25 mouse cellular contexts compared by ENCODE assay signal in the genomic region with DNA sequence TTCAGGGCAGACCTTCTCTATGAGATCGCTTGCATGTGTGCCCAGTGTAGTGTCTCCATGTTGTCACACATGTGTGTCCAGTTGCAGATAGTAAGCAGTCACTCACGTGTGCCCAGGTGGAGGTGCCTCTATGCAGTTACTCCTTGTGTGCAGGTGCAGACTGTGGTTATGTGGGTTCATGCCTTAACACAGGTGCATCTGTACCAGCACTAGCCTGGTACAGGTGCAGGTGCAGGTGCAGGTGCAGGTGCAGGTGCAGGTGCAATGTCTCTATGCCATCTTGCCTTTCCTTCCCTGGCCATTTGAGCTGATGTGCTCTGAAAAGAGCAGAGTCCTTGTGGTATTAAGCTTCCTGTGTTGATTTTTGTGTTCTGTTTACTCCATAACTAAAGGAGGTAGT.
DNase-seq lines count a peak whose midpoint lies in the region; ATAC-seq and TF ChIP-seq lines count a peak whose summit lies in the region.
"Had no signal": no experiment of that assay in that cellular context is flagged by ENCODE, and none has a peak within 500 bp of the region (broad histone marks: within the 10 kb centered on the region; RNA-seq: fewer than 3 reads in every experiment).

No protein-coding gene starts in this region.

- dilution Hi-C loops in CH12.LX (cut with MboI; ENCODE audit: extremely low pct_ligation_motif_present, extremely low pct_unique_long_range_greater_than_20kb, low sequenced_read_pairs) = no loop called here

- H3K36me3 ChIP-seq in CH12.LX (replicated peaks in 1 of 2; ENCODE audit: control insufficient read depth in 1 of 2, insufficient read depth in 1 of 2, low read length in 1 of 2) = no peaks in the 10 kb centered on the region
- H3K36me3 ChIP-seq in hindbrain, embryonic 12.5 days = no peaks in the 10 kb centered on the region
- H3K36me3 ChIP-seq: forebrain, embryonic 10.5 days; G1E; heart, embryonic 10.5 days; heart, embryonic 13.5 days; hindbrain, embryonic 13.5 days had no signal

- H3K4me3 ChIP-seq in CH12.LX (replicated peaks in 1 of 3; ENCODE audit: low read depth in 2 of 3, low read length in 2 of 3, poor library complexity in 1 of 3) = no peak overlapping the region
- no peak overlapping the region for H3K4me3 ChIP-seq in hindbrain, embryonic 12.5 days
- H3K4me3 ChIP-seq: forebrain, embryonic 10.5 days; forebrain, embryonic 13.5 days; heart, embryonic 10.5 days; heart, embryonic 13.5 days; hindbrain, embryonic 13.5 days had no signal

- no peak for TF ChIP-seq RAD21 in CH12.LX (IDR thresholded peaks at IDR 0.05; ENCODE audit: low read depth, low read length)

- H3K27ac ChIP-seq in CH12.LX (ENCODE audit: insufficient read depth, low read depth) = no peak overlapping the region
- no peak overlapping the region for H3K27ac ChIP-seq in hindbrain, embryonic 12.5 days
- H3K27ac ChIP-seq: forebrain, embryonic 10.5 days; forebrain, embryonic 13.5 days; heart, embryonic 10.5 days; heart, embryonic 13.5 days; hindbrain, embryonic 13.5 days had no signal

- ATAC-seq in hindbrain, embryonic 12.5 days (ENCODE audit: low FRiP score) = no peak
- no peak for ATAC-seq in megakaryocyte progenitor cell, adult 5-6 weeks (replicated peaks; ENCODE audit: poor library complexity)
- ATAC-seq: forebrain, embryonic 13.5 days; forebrain, embryonic 16.5 days; hindbrain, embryonic 16.5 days; Patski had no signal

- no peaks in the 10 kb centered on the region for H3K27me3 ChIP-seq in CH12.LX (replicated peaks)
- H3K27me3 ChIP-seq in hindbrain, embryonic 12.5 days = no peaks in the 10 kb centered on the region
- H3K27me3 ChIP-seq: forebrain, embryonic 13.5 days; heart, embryonic 13.5 days; hindbrain, embryonic 13.5 days had no signal

- no peak for TF ChIP-seq CTCF in CH12.LX (conservative IDR thresholded peaks at IDR 0.05 in 1 of 2, IDR thresholded peaks at IDR 0.05 in 1 of 2; ENCODE audit: low read depth in 2 of 2, low read length in 2 of 2)

- H3K79me2 ChIP-seq in CH12.LX (replicated peaks; ENCODE audit: control insufficient read depth, extremely low read depth, insufficient read depth, poor library complexity, severe bottlenecking) = no peaks in the 10 kb centered on the region

- peaks cover under 1 to 9% of the 10 kb centered on the region in 2 experiments; a peak in 3 of 4 replicates for H3K4me1 ChIP-seq in CH12.LX (ENCODE audit: control insufficient read depth in 1 of 2, insufficient read depth in 2 of 2)
- H3K4me1 ChIP-seq in hindbrain, embryonic 12.5 days = no peaks in the 10 kb centered on the region
- H3K4me1 ChIP-seq: forebrain, embryonic 13.5 days; heart, embryonic 10.5 days; heart, embryonic 13.5 days; hindbrain, embryonic 13.5 days had no signal

- WGBS in hindbrain, embryonic 12.5 days = 89% methylated on average over 2 of the region's 2 CpGs

- DNase-seq in A20 (ENCODE audit: low read depth, low spot score) = peak; percentile 47
- DNase-seq in CH12.LX (ENCODE audit: extremely low read depth) = no peak
- DNase-seq in thymus, postnatal 0 days (ENCODE audit: low spot score) = peak; percentile 28
- peak; percentile 55 for DNase-seq in thymus, postnatal 25 days
- no peak for DNase-seq in yolk sac, embryonic 10.5 days (ENCODE audit: low spot score)
- no peak for DNase-seq in urinary bladder, adult 2 months (ENCODE audit: low spot score)
- DNase-seq: adrenal gland, postnatal 10 days; adrenal gland, postnatal 36 days; cerebellum, adult 18-20 months; cerebellum, adult 9-10 months; cerebellum, postnatal 14 days; gastrocnemius, postnatal 10 days; gastrocnemius, postnatal 36 days; heart, adult 18-20 months had no signal

- in situ Hi-C loops in CH12.LX (cut with MboI; ENCODE audit: low pct_ligation_motif_present, low pct_unique_long_range_greater_than_20kb, low sequenced_read_pairs) = no loop called here

- no peak overlapping the region for H3K9ac ChIP-seq in CH12.LX (ENCODE audit: insufficient read depth, low read depth)
- no peak overlapping the region for H3K9ac ChIP-seq in hindbrain, embryonic 12.5 days
- H3K9ac ChIP-seq: forebrain, embryonic 13.5 days; heart, embryonic 13.5 days; hindbrain, embryonic 13.5 days had no signal

- H3K4me2 ChIP-seq in CH12.LX (ENCODE audit: insufficient read depth, low read depth, poor library complexity, severe bottlenecking) = no peak overlapping the region
- no peak overlapping the region for H3K4me2 ChIP-seq in hindbrain, embryonic 12.5 days (replicated peaks)
- H3K4me2 ChIP-seq: forebrain, embryonic 13.5 days; heart, embryonic 13.5 days; hindbrain, embryonic 13.5 days had no signal

- no peak for TF ChIP-seq POLR2A in CH12.LX (IDR thresholded peaks at IDR 0.05; ENCODE audit: low read depth, low read length)

- H3K9me3 ChIP-seq in CH12.LX (replicated peaks; ENCODE audit: low read length) = peaks cover 16% of the 10 kb centered on the region
- no peaks in the 10 kb centered on the region for H3K9me3 ChIP-seq in hindbrain, embryonic 12.5 days (replicated peaks)
- H3K9me3 ChIP-seq: forebrain, embryonic 10.5 days; forebrain, embryonic 13.5 days; G1E; heart, embryonic 10.5 days; heart, embryonic 13.5 days; hindbrain, embryonic 13.5 days had no signal

- TF ChIP-seq EP300 in CH12.LX (IDR thresholded peaks at IDR 0.05; ENCODE audit: low read length) = no peak

TF ChIP-seq in CH12.LX, 34 proteins besides CTCF, POLR2A, EP300 and RAD21:
- TF ChIP-seq RCOR1 (conservative IDR thresholded peaks at IDR 0.05; ENCODE audit: low read depth, low read length) (no peak), CHD2 (IDR thresholded peaks at IDR 0.05; ENCODE audit: low read length) (no peak), TCF12 (IDR thresholded peaks at IDR 0.05; ENCODE audit: low read depth, low read length) (peak; percentile 71; the same call in 1 of the 2 replicates), GABPA (IDR thresholded peaks at IDR 0.05; ENCODE audit: insufficient replicate concordance, low read depth, low read length) (no peak), NRF1 (IDR thresholded peaks at IDR 0.05; ENCODE audit: low read depth, low read length) (no peak), ZKSCAN1 (IDR thresholded peaks at IDR 0.05; ENCODE audit: borderline replicate concordance, low read depth, low read length) (no peak)

Comparison
In these comparisons a context has a peak if more than half of its experiments do, and no peak if none do; other contexts are left out.
1. DNase-seq: peak in A20 (single experiment), thymus, postnatal 0 days (single experiment) and thymus, postnatal 25 days (single experiment); none in CH12.LX (single experiment), yolk sac, embryonic 10.5 days (single experiment) and urinary bladder, adult 2 months (single experiment).